Mouse (Mus musculus) bone marrow, adult 2 months (tissue): ENCODE measurements around the gene Tubal3. TPM values are rescaled to one million over a fixed set of nuclear protein-coding genes. Genes with fewer than 3 reads are reported as not detected.

ENCODE experiments used
- H3K27ac ChIP-seq: fragments of 200-500 bp; 2 replicates; pipeline ENCODE4 v1.5.1; 2012; ENCODE audit warnings: low read depth, mild to moderate bottlenecking, control low read depth, inconsistent platforms, low read length; ENCODE audit not compliant: control insufficient read depth, poor library complexity, insufficient read depth
- H3K4me1 ChIP-seq: fragments of 200-500 bp; 2 replicates; pipeline ENCODE4 v1.6.1; 2011; ENCODE audit warnings: low read length; ENCODE audit not compliant: control insufficient read depth, insufficient read depth
- H3K4me3 ChIP-seq: fragments of 200-500 bp; replicated peaks from 2 replicates; pipeline ENCODE3; 2011; ENCODE audit warnings: mild to moderate bottlenecking, low read depth, low read length, control low read depth; ENCODE audit not compliant: control insufficient read depth
- CTCF ChIP-seq: fragments of 200-500 bp; IDR thresholded peaks from 2 replicates; pipeline ENCODE4 v1.5.1; 2011; ENCODE audit warnings: low read length, control low read depth; ENCODE audit not compliant: control insufficient read depth, insufficient read depth
- POLR2A ChIP-seq: fragments of 200-500 bp; IDR thresholded peaks from 2 replicates; pipeline ENCODE4 v1.6.1; 2011; ENCODE audit warnings: low read depth, mild to moderate bottlenecking, control low read depth, low read length, borderline replicate concordance; ENCODE audit not compliant: control insufficient read depth
- WGBS: fragments of 180-500 bp; shearing (Covaris S2); methylation state at CpG from one replicate; pipeline ENCODE4 v1.1.7; 2018; 5-methylcytosine and 5-hydroxymethylcytosine counted together
- polyA plus RNA-seq: library from polyadenylated mRNA; stranded (reverse); fragments of >200 nt; gene quantifications from 2 replicates; pipeline ENCODE4 v1.2.4, GENCODE M21; 2011; ENCODE audit warnings: low replicate concordance; ENCODE audit not compliant: missing spikeins, insufficient read depth, insufficient read length

Tubal3 gene
- polyA plus RNA-seq: not detected in 2 replicates

- TF ChIP-seq CTCF (no peak), POLR2A (peak; percentile 44; the same call in 1 of the 2 replicates)
- H3K4me1 ChIP-seq: no peaks in the 10 kb centered on the region; the same call in 1 of the 2 replicates
- H3K27ac ChIP-seq: peak within 1 kb of the TSS; percentile 42
- WGBS: under 1% methylated on average over 52 of the region's 52 CpGs
- peak within 1 kb of the TSS; percentile 97 for H3K4me3 ChIP-seq
These were observed at the start of gene Tubal3, which contains the start of gene Net1 for GRCm38 (mm10) chr13:3917571-3918311. Gene Tubal3 (plus strand): TSS chr13:3918274. Gene Net1 (minus strand): TSS chr13:3918220.

- no peak overlapping the region for H3K27ac ChIP-seq
- TF ChIP-seq CTCF: no peak
- TF ChIP-seq POLR2A: no peak
- H3K4me3 ChIP-seq: no peak overlapping the region
- peaks cover 5% of the 10 kb centered on the region for H3K4me1 ChIP-seq
These were observed 48.2 kb upstream of the Tubal3 start for GRCm38 (mm10) chr13:3869901-3870300.

GRCm38 (mm10) chr13:3872832-3873231 lies 45.2 kb upstream of the Tubal3 start:
- 88% methylated on average over 4 of the region's 4 CpGs for WGBS
- Histone ChIP-seq H3K27ac (no peak overlapping the region), H3K4me1 (peaks cover 1% of the 10 kb centered on the region), H3K4me3 (no peak overlapping the region)
- TF ChIP-seq POLR2A (no peak), CTCF (no peak)

- Histone ChIP-seq H3K27ac (no peak overlapping the region), H3K4me3 (no peak overlapping the region), H3K4me1 (no peaks in the 10 kb centered on the region)
- WGBS: 89% methylated on average over 6 of the region's 6 CpGs
- TF ChIP-seq POLR2A (no peak), CTCF (no peak)
These were observed 41.6 kb upstream of the Tubal3 start for GRCm38 (mm10) chr13:3876448-3876847.

GRCm38 (mm10) chr13:3877185-3877584 lies 40.9 kb upstream of the Tubal3 start:
- H3K4me3 ChIP-seq: no peak overlapping the region
- H3K4me1 ChIP-seq: no peaks in the 10 kb centered on the region
- no peak overlapping the region for H3K27ac ChIP-seq
- 88% methylated on average over 6 of the region's 6 CpGs for WGBS
- TF ChIP-seq CTCF (no peak), POLR2A (no peak)

GRCm38 (mm10) chr13:3877679-3878220 lies 40.3 kb upstream of the Tubal3 start:
- no peak for TF ChIP-seq POLR2A
- TF ChIP-seq CTCF: no peak
- Histone ChIP-seq H3K4me3 (no peak overlapping the region), H3K4me1 (no peaks in the 10 kb centered on the region), H3K27ac (no peak overlapping the region)
- WGBS: 81% methylated on average over 4 of the region's 4 CpGs

- no peak for TF ChIP-seq POLR2A
- TF ChIP-seq CTCF: no peak
- H3K27ac ChIP-seq: no peak overlapping the region
- no peaks in the 10 kb centered on the region; the same call in 1 of the 2 replicates for H3K4me1 ChIP-seq
- no peak overlapping the region for H3K4me3 ChIP-seq
- WGBS: 90% methylated on average over 7 of the region's 7 CpGs
These were observed 31.4 kb upstream of the Tubal3 start for GRCm38 (mm10) chr13:3886663-3887062.

- no peaks in the 10 kb centered on the region; the same call in 1 of the 2 replicates for H3K4me1 ChIP-seq
- TF ChIP-seq POLR2A: no peak
- no peak for TF ChIP-seq CTCF
- H3K4me3 ChIP-seq: no peak overlapping the region
- H3K27ac ChIP-seq: no peak overlapping the region
- WGBS: 94% methylated on average over 3 of the region's 3 CpGs
These were observed 29.0 kb upstream of the Tubal3 start for GRCm38 (mm10) chr13:3889111-3889510.

- H3K4me1 ChIP-seq: no peaks in the 10 kb centered on the region; the same call in 1 of the 2 replicates
- no peak for TF ChIP-seq CTCF
- TF ChIP-seq POLR2A: no peak
- H3K27ac ChIP-seq: no peak overlapping the region
- WGBS: 61% methylated on average over 8 of the region's 8 CpGs
- no peak overlapping the region for H3K4me3 ChIP-seq
These were observed 28.0 kb upstream of the Tubal3 start for GRCm38 (mm10) chr13:3890061-3890460.
